Mouse (Mus musculus) layer of hippocampus, adult 9-11 months (tissue): ENCODE measurements at regions not wholly inside any gene's neighbourhood (a gene's known extent, or its start where the extent isn't known, plus 50 kb on each side); places are given as distances from the start of the nearest gene placed in this dataset.
A peak's percentile ranks its signal among the peaks of the same experiment; 100 is the strongest.

Experiments used
- DNase-seq: peaks from one replicate; pipeline ENCODE4 v3.0.0; 2022

- no peak for DNase-seq
Observed at GRCm38 (mm10) chr9:71058655-71059054, 106.6 kb upstream of the Lipc start.

GRCm38 (mm10) chr9:71056836-71057235 lies 104.8 kb upstream of the Lipc start:
- no peak for DNase-seq

GRCm38 (mm10) chr9:71043899-71044298 lies 91.9 kb upstream of the Lipc start:
- no peak for DNase-seq

GRCm38 (mm10) chr9:71035286-71035685 lies 83.3 kb upstream of the Lipc start:
- no peak for DNase-seq

GRCm38 (mm10) chr9:71032156-71032555 lies 80.1 kb upstream of the Lipc start:
- no peak for DNase-seq

GRCm38 (mm10) chr9:71030203-71030921 lies 78.3 kb upstream of the Lipc start:
- DNase-seq, result no peak

GRCm38 (mm10) chr9:71028102-71028501 lies 76.1 kb upstream of the Lipc start:
- no peak for DNase-seq

- DNase-seq, result no peak
Observed at GRCm38 (mm10) chr9:71027626-71028025, 75.6 kb upstream of the Lipc start.

- no peak for DNase-seq
Observed at GRCm38 (mm10) chr9:71025196-71025595, 73.2 kb upstream of the Lipc start.

GRCm38 (mm10) chr9:71018206-71018605 lies 66.2 kb upstream of the Lipc start:
- DNase-seq, result no peak

- no peak for DNase-seq
Observed at GRCm38 (mm10) chr9:71017396-71018179, 65.6 kb upstream of the Lipc start.

GRCm38 (mm10) chr9:71015942-71016341 lies 63.9 kb upstream of the Lipc start:
- peak; percentile 76 for DNase-seq

- no peak for DNase-seq
Observed at GRCm38 (mm10) chr9:71015400-71015799, 63.4 kb upstream of the Lipc start.

- DNase-seq, result no peak
Observed at GRCm38 (mm10) chr9:71012399-71012798, 60.4 kb upstream of the Lipc start.

GRCm38 (mm10) chr9:71004631-71005030 lies 52.6 kb upstream of the Lipc start:
- DNase-seq, result no peak
